Mouse (Mus musculus): ENCODE results near the gene Kif3b. TPM values are rescaled to one million over a fixed set of nuclear protein-coding genes. Genes with fewer than 3 reads are reported as not detected.
A peak's percentile ranks its signal among the peaks of the same experiment; 100 is the strongest.
"Not testable (repeated sequence)": the region's sequence is repeated elsewhere in the genome, so short reads cannot be mapped to it uniquely, and the experiment has no call there.

Kif3b gene
- polyA plus RNA-seq, 1 experiment = 15.7 TPM

DNA sequence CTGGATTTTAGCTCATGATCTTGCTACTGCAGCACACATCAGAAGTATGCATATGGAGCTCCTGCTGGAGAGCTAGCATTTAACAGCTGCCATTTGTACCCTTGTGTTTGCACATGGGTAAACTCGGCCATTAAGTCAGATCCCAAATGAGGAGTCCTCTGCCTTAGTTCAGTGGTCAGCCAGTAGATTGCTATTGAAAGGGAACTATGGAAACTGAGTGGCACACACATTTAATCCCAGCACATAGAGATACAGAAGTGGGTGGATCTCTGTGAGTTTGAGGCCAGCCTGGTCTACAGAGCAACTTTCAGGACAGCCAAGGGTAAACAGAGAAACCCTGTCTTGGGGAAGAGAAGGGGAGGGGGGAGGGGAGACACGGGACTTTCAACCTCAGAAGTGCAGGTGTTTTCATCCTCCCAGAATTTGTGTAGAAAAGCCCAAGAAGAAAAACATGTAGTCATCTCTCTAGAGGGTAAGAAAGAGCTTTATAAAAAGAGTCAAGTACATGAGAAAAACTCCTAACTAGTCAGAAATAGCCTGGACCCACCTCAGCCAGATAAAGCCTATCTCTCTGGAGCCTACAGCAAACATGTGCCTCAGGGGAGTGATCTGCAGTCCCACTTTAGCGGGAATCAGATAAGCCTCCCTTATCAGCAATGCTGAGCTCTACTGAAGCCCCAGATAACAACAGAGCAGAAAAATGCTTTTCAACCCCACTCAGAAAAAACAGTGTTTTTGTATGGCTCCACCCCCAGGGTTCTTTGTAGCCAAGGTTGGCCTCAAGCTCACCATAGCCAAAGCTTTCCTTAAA, 31.1 kb upstream of the Kif3b start:
- H3K36me3 ChIP-seq (ENCODE audit: control insufficient read depth, insufficient read depth, low read length) = no peaks in the 10 kb centered on the region
- TF ChIP-seq POLR2A (IDR thresholded peaks at IDR 0.05; ENCODE audit: control insufficient read depth, extremely low read depth, insufficient read depth, low read length, poor library complexity) (no peak), CTCF (IDR thresholded peaks at IDR 0.05; ENCODE audit: borderline replicate concordance, control insufficient read depth, extremely low read depth, insufficient read depth, low read length, poor library complexity) (no peak)
- WGBS = 19% methylated on average over 3 of the region's 3 CpGs
- no peaks in the 10 kb centered on the region for H3K27me3 ChIP-seq (ENCODE audit: control insufficient read depth, insufficient read depth, low read length)
- peaks cover 43% of the 10 kb centered on the region for H3K4me1 ChIP-seq (replicated peaks; ENCODE audit: control insufficient read depth, insufficient read depth, low read length)
- peak; percentile 46 for DNase-seq
- peak overlapping the region; percentile 100 for H3K27ac ChIP-seq (ENCODE audit: control insufficient read depth, insufficient read depth, low read length)
- H3K4me3 ChIP-seq (ENCODE audit: control insufficient read depth, insufficient read depth, low read length) = no peak overlapping the region

DNA sequence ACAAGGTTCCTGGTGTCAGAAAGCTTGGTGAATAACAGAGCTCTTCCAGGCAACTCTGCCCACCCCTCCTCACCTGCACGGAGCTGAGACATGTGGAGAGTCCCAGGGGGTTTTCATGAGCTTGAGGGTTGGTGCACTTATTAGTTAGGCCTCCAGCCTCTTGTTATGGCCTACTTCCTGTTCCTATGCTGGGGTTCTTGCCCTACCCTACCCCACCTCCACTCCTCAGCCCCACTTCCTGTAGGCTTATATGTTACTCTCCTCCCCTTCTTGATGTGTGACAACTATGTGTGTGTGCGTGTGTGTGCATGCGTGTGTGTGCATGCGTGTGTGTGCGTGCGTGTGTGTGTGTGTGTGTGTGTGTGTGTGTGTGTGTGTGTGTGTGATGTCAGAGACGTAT, 28.2 kb upstream of the Kif3b start:
- WGBS = 34% methylated on average over 7 of the region's 7 CpGs
- DNase-seq = peak; percentile 65
- Histone ChIP-seq H3K27ac (ENCODE audit: control insufficient read depth, insufficient read depth, low read length) (peak overlapping the region; percentile 96), H3K4me1 (replicated peaks; ENCODE audit: control insufficient read depth, insufficient read depth, low read length) (peaks cover 43% of the 10 kb centered on the region), H3K4me3 (ENCODE audit: control insufficient read depth, insufficient read depth, low read length) (peak overlapping the region; percentile 28), H3K36me3 (ENCODE audit: control insufficient read depth, insufficient read depth, low read length) (no peaks in the 10 kb centered on the region), H3K27me3 (ENCODE audit: control insufficient read depth, insufficient read depth, low read length) (no peaks in the 10 kb centered on the region)
- TF ChIP-seq POLR2A (IDR thresholded peaks at IDR 0.05; ENCODE audit: control insufficient read depth, extremely low read depth, insufficient read depth, low read length, poor library complexity) = no peak

- Histone ChIP-seq H3K4me3 (ENCODE audit: control insufficient read depth, insufficient read depth, low read length) (no peak overlapping the region), H3K36me3 (ENCODE audit: control insufficient read depth, insufficient read depth, low read length) (no peaks in the 10 kb centered on the region), H3K4me1 (replicated peaks; ENCODE audit: control insufficient read depth, insufficient read depth, low read length) (peaks cover 29% of the 10 kb centered on the region), H3K27ac (ENCODE audit: control insufficient read depth, insufficient read depth, low read length) (no peak overlapping the region), H3K27me3 (ENCODE audit: control insufficient read depth, insufficient read depth, low read length) (no peaks in the 10 kb centered on the region)
- TF ChIP-seq POLR2A (IDR thresholded peaks at IDR 0.05; ENCODE audit: control insufficient read depth, extremely low read depth, insufficient read depth, low read length, poor library complexity) (no peak), CTCF (IDR thresholded peaks at IDR 0.05; ENCODE audit: borderline replicate concordance, control insufficient read depth, extremely low read depth, insufficient read depth, low read length, poor library complexity) (no peak)
- no peak for DNase-seq
- 90% methylated on average over 2 of the region's 2 CpGs for WGBS
These were observed 23.9 kb upstream of the Kif3b start for GRCm38 (mm10) chr2:153267331-153267730.

GRCm38 (mm10) chr2:153270231-153270915, 20.8 kb upstream of the Kif3b start:
- not testable (repeated sequence) for DNase-seq; H3K27ac ChIP-seq (ENCODE audit: control insufficient read depth, insufficient read depth, low read length); H3K27me3 ChIP-seq (ENCODE audit: control insufficient read depth, insufficient read depth, low read length); H3K36me3 ChIP-seq (ENCODE audit: control insufficient read depth, insufficient read depth, low read length); H3K4me3 ChIP-seq (ENCODE audit: control insufficient read depth, insufficient read depth, low read length)
- H3K4me1 ChIP-seq (replicated peaks; ENCODE audit: control insufficient read depth, insufficient read depth, low read length) = peaks cover 20% of the 10 kb centered on the region
- 59% methylated on average over 8 of the region's 8 CpGs for WGBS

GRCm38 (mm10) chr2:153274200-153274918, 16.9 kb upstream of the Kif3b start:
- not testable (repeated sequence) for H3K27me3 ChIP-seq (ENCODE audit: control insufficient read depth, insufficient read depth, low read length); H3K36me3 ChIP-seq (ENCODE audit: control insufficient read depth, insufficient read depth, low read length); H3K27ac ChIP-seq (ENCODE audit: control insufficient read depth, insufficient read depth, low read length); H3K4me3 ChIP-seq (ENCODE audit: control insufficient read depth, insufficient read depth, low read length)
- DNase-seq = peak; percentile 39
- H3K4me1 ChIP-seq (replicated peaks; ENCODE audit: control insufficient read depth, insufficient read depth, low read length) = peaks cover 31% of the 10 kb centered on the region
- WGBS = 51% methylated on average over 6 of the region's 6 CpGs

- Histone ChIP-seq H3K4me3 (ENCODE audit: control insufficient read depth, insufficient read depth, low read length) (no peak overlapping the region), H3K36me3 (ENCODE audit: control insufficient read depth, insufficient read depth, low read length) (no peaks in the 10 kb centered on the region), H3K4me1 (replicated peaks; ENCODE audit: control insufficient read depth, insufficient read depth, low read length) (peaks cover 26% of the 10 kb centered on the region), H3K27me3 (ENCODE audit: control insufficient read depth, insufficient read depth, low read length) (no peaks in the 10 kb centered on the region), H3K27ac (ENCODE audit: control insufficient read depth, insufficient read depth, low read length) (no peak overlapping the region)
- 87% methylated on average over 6 of the region's 6 CpGs for WGBS
- TF ChIP-seq CTCF (IDR thresholded peaks at IDR 0.05; ENCODE audit: borderline replicate concordance, control insufficient read depth, extremely low read depth, insufficient read depth, low read length, poor library complexity) = no peak
- no peak for TF ChIP-seq POLR2A (IDR thresholded peaks at IDR 0.05; ENCODE audit: control insufficient read depth, extremely low read depth, insufficient read depth, low read length, poor library complexity)
- no peak for DNase-seq
These were observed 16.3 kb upstream of the Kif3b start for GRCm38 (mm10) chr2:153274919-153275247.

GRCm38 (mm10) chr2:153275577-153275976, 15.6 kb upstream of the Kif3b start:
- not testable (repeated sequence) for H3K36me3 ChIP-seq (ENCODE audit: control insufficient read depth, insufficient read depth, low read length); DNase-seq; H3K27me3 ChIP-seq (ENCODE audit: control insufficient read depth, insufficient read depth, low read length); H3K4me3 ChIP-seq (ENCODE audit: control insufficient read depth, insufficient read depth, low read length); H3K27ac ChIP-seq (ENCODE audit: control insufficient read depth, insufficient read depth, low read length)
- 41% methylated on average over 3 of the region's 3 CpGs for WGBS
- peaks cover 22% of the 10 kb centered on the region for H3K4me1 ChIP-seq (replicated peaks; ENCODE audit: control insufficient read depth, insufficient read depth, low read length)
